Mouse (Mus musculus): ENCODE measurements around the gene Cd7. TPM values are rescaled to one million over a fixed set of nuclear protein-coding genes. Genes with fewer than 3 reads are reported as not detected.

The Cd7 gene
- total RNA-seq, 2 experiments from 2014 or later, result not detected

- intact Hi-C loops (cut with DNase I), result no loop called here
- peak; percentile 37 for DNase-seq
Measured at GRCm38 (mm10) chr11:120993586-120993985, 45.6 kb downstream of the Cd7 start.

GRCm38 (mm10) chr11:120993080-120993479 lies 46.1 kb downstream of the Cd7 start:
- intact Hi-C loops (cut with DNase I), result no loop called here
- DNase-seq, result no peak

GRCm38 (mm10) chr11:120991791-120992190 lies 47.4 kb downstream of the Cd7 start:
- intact Hi-C loops (cut with DNase I), result no loop called here
- no peak for DNase-seq

DNA sequence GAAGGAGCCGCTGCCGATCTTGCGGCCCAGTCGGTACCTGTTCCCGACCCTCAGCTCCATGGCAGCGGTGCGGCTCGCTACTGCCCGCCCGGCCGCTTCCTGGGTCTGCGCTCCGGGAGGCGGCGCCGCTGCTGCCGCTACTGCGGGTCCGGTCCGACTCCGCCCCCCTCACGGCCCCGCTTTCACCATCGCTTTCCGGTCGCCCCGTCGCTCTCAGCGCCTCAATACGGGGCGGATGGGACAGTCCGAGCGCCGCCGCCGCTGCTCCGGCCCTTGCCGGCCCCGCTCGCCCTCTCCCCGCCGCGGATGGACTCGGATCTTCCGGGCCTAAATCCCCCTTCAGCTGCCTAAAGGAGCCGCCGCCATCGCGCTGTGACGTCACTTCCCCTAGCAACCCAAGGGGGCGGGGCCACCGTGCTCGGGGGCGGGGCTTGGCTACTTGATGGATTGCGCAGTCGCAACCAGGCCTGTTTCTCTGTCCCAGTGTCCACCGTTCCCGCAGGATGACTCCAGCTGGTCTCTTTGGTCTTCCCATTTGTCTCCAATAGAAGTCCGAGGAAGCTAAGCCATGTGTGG lies 48.2 kb downstream of the Cd7 start, which contains the start of gene Csnk1d:
TSS of gene Csnk1d (minus strand) at position 380 of the 576 bp plus-strand sequence.
- intact Hi-C loops (cut with DNase I), result no loop called here
- DNase-seq, result peak; percentile 99

DNA sequence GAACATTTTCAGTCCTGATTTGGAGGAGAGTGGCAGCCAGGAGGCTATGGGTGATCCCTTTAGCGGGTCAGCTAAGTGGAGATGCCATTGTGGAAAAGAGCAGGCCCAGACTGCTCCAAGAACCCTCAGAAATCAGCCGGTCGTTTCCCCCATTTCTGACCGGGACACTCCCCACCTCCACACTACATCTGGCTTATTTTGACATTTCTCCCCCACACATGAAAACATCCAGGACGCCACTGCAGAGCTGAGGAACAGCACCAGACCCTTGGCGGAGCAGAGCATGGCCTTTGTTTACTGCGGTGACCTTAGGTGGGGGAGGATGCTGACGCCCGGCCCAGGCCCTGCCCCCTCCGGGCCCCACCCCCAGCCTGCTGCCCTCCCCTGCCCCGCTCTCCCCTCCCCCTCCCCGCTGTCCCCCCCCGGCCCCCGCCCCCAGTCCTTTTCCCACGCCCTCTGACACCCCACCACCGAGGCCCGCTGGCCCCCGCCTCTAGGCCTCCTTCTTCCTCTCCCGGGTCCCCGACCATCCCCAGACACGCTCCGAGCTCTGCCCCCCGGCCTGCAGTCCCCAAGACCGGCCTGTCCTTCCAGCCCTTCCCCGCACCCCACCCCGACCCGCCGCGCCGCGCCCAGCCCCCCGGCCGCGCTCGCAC lies 49.0 kb downstream of the Cd7 start:
- intact Hi-C loops (cut with DNase I), result no loop called here
- peak; percentile 56 for DNase-seq

GRCm38 (mm10) chr11:120989523-120989922 lies 49.7 kb downstream of the Cd7 start:
- intact Hi-C loops (cut with DNase I), result no loop called here
- no peak for DNase-seq

- intact Hi-C loops (cut with DNase I), result no loop called here
- no peak for DNase-seq
Measured at GRCm38 (mm10) chr11:120988410-120988809, 50.8 kb downstream of the Cd7 start.

DNA sequence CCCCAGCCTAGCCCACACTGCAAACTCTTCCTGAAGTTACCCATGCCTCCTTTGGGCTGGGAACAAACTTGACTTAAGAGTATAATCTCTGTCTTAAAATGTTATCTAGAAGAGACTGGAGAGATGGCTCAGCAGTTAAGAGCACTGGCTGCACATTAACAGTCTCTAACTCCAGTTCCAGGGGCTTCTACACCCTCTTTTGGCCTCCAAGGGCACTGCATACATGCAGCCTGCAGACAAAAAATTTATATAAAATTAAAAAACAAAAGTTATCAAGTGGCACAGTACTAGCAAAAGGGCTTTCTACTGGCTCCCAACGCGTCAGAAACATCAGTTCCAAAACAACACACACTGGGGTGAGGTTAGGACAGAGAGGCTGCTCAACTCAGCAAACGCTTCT lies 51.6 kb downstream of the Cd7 start:
- no peak for DNase-seq
- intact Hi-C loops (cut with DNase I), result no loop called here

Other genes starting within 250 kb of the Cd7 start
- 10 to 100 TPM; 40.2 to 45.5 TPM for gene Dus1l, start 243.0 kb downstream of the Cd7 start, total RNA-seq (2021)
- gene Fasn, start 214.9 kb downstream of the Cd7 start, total RNA-seq (2021), result 100 to 1,000 TPM; 448 to 457 TPM
- 10 to 100 TPM; 11.7 to 13.7 TPM for gene Ccdc57, start 106.5 kb downstream of the Cd7 start, total RNA-seq (2021)
- 1 to 10 TPM; 1.4 to 3.6 TPM for gene Slc16a3, start 90.9 kb downstream of the Cd7 start, total RNA-seq (2021)
- 100 to 1,000 TPM; 137 to 141 TPM for gene Csnk1d, start 48.1 kb downstream of the Cd7 start, total RNA-seq (2021)
- gene Sectm1b, start 24.2 kb upstream of the Cd7 start, total RNA-seq (2021), result not detected
- under 1 TPM in 1 of 2 experiments, not detected in 1; 0.30 TPM for gene Sectm1a, start 41.8 kb upstream of the Cd7 start, total RNA-seq (2021)
- not detected for gene Tex19.2, start 79.3 kb upstream of the Cd7 start, total RNA-seq (2021)
- gene Tex19.1, start 106.7 kb upstream of the Cd7 start, total RNA-seq (2021), result not detected
- not detected for gene Uts2r, start 120.9 kb upstream of the Cd7 start, total RNA-seq (2021)
- 10 to 100 TPM; 54.9 to 57.3 TPM for gene Hexdc, start 165.0 kb upstream of the Cd7 start, total RNA-seq (2021)
- 1 to 10 TPM; 7.7 to 8.0 TPM for gene Ogfod3, start 165.3 kb upstream of the Cd7 start, total RNA-seq (2021)
- 10 to 100 TPM; 24.0 to 27.3 TPM for gene Cybc1, start 189.9 kb upstream of the Cd7 start, total RNA-seq (2021)
- 10 to 100 TPM; 70.6 to 73.2 TPM for gene Narf, start 197.8 kb upstream of the Cd7 start, total RNA-seq (2021)
- 100 to 1,000 TPM; 115 to 116 TPM for gene Foxk2, start 220.6 kb upstream of the Cd7 start, total RNA-seq (2021)